Mouse (Mus musculus): Measurements from ENCODE around the gene Pkp3.

Pkp3 gene

DNA sequence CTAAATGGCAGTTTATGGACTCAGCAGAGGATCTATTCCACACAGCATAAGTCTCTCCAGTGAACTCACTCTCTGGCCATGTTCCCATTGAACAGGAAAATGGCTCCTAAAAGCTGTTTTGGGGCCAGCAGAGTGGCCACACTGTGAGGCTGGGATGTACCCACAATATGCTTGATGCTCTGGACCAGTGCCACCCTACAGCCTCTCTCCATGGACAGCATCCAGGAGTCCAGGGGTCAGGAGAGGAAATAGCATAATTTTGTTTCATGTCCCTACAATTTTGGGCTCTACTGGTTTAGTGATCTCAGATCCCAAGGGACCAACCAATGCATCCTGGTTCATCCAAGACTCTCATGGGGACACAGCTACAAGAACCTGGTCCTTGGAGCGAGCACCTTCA is 20.5 kb upstream of the Pkp3 start:
- DNase-seq (ENCODE audit: low spot score), result no peak

GRCm38 (mm10) chr7:141058601-141059341 is 19.2 kb upstream of the Pkp3 start:
- DNase-seq (ENCODE audit: low spot score), result no peak

DNA sequence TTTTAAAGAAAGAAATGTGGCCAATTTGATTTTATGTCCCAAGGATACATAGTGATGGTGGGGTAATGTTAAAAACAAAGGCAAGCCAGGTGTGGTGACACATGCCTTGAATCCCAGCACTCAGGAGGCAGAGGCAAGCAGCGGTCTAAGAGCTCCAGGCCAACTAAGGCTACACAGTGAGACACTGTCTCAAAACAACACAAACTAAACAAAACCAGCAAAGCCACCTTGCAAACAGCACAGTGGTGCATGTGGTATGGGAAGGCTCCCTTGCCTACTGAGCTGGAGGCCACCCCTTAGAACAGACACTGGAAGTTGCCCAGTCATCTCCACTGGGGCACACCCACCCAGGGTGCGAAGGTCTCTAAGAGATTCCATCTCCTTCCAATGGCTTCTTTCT is 18.1 kb upstream of the Pkp3 start:
- DNase-seq (ENCODE audit: low spot score), result no peak

DNA sequence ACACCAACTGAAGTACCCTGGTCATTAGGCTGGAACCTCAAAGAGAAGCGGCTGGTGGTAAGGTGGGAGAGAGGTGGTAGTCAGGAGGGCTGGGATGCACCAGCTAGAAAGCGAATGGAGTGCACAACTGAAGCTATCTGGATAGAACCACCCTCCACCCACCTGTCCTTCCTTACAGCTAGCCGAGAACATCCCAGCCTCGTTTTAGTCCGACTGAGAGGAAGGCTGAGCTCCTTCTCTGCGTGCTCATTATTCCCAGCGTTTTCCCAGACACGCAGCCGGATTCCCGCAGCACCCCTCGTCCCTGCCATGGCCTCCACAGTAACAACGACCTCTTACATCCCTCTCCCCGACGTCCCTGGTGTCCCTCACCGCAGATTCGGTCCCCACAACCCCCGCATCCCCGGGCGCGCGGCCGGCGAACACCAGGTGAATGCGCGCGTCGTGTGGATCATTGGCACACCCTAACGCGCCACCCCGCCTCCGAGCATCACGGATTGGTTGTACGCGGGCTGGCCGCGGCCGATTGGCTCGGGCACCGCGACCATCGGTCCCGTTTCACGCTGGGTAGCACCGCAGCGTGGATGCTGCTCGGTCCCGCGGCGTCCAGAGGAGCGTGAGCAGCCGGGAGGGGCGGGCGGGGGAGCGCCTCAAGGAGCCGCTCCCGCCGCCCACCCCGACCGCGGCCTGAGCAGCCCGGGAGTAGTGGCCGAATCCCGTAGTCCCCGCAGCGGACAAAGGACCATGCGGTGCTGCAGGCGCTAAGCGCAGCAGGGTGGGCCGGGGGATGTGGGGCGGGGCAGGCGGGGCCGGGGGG is 17.4 kb upstream of the Pkp3 start, which contains the start of gene B4galnt4:
Gene B4galnt4 (plus strand): TSS at position 679 of the 817 bp plus-strand sequence.
- DNase-seq (ENCODE audit: low spot score), result peak; percentile 73

DNA sequence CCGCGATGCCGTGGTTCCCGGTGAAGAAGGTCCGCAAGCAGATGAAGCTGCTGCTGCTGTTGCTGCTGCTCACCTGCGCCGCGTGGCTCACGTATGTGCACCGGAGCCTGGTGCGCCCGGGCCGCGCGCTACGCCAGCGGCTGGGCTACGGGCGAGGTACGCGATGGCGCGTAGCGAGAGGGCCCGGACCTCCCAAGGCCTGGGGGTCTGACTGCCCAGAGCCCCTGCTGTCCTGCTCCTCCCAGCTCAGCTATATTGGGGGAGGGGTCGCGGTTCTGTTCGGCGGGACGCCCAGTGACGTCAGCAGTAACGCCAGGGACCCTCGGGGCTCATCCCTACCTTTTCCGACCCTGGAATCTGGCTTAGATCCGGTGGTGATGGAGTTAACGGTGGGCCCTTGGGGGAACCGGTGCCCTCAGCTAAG is 16.7 kb upstream of the Pkp3 start:
- DNase-seq (ENCODE audit: low spot score), result no peak

DNA sequence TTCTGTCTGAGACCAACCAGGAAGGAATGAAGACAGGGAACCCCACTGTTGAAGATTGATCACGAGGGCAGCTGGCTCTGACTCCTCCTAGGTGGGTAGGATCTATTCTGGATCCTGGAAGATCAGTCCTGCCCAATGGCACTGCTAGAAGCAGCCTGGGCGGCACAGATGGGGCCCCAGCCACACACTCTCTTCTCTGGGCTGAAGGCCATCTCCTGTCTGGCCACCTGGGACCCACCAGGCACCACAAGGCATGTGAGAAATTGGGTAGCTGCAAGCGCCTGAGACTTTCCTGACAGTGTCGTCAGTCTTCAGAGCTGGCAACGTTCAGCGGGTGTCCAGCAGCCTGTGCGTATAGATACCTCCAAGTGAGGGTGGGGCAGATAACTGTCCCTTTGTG is 15.5 kb upstream of the Pkp3 start:
- DNase-seq (ENCODE audit: low spot score), result no peak

- no peak for DNase-seq (ENCODE audit: low spot score)
Measured at GRCm38 (mm10) chr7:141063353-141063752, 14.7 kb upstream of the Pkp3 start.

GRCm38 (mm10) chr7:141064175-141064574 is 13.8 kb upstream of the Pkp3 start:
- no peak for DNase-seq (ENCODE audit: low spot score)

DNA sequence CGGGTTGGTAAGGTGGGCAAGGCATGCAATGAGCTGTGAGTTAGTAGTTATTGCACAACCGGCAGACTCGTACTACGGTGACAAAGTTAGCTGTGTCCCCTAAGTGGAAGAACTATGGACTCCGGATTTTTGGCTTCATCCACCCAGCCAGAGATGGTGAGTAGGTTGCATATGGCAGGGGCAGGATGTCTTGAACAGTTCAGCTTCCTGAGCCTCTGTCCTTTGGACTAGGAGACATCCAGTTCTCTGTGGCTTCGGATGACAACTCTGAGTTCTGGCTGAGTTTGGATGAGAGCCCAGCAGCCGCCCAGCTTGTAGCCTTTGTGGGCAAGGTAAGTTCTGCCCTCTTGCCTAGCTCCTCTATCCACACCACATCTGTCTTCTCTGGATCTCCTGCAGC is 13.4 kb upstream of the Pkp3 start:
- DNase-seq (ENCODE audit: low spot score), result no peak

DNA sequence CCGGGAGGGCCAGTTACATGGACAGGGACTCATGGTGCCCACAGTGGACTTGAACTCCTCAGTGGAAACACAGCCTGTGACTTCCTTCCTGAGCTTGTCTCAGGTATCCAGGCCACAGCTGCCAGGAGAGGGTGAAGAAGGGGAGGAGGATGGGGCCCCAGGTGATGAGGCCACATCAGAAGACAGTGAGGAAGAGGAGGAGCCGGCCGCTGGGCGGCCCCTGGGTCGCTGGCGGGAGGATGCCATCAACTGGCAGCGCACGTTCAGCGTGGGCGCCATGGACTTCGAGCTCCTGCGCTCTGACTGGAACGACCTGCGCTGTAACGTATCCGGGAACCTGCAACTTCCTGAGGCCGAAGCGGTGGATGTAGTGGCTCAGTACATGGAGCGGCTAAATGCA is 9.7 kb upstream of the Pkp3 start:
- no peak for DNase-seq (ENCODE audit: low spot score)

DNA sequence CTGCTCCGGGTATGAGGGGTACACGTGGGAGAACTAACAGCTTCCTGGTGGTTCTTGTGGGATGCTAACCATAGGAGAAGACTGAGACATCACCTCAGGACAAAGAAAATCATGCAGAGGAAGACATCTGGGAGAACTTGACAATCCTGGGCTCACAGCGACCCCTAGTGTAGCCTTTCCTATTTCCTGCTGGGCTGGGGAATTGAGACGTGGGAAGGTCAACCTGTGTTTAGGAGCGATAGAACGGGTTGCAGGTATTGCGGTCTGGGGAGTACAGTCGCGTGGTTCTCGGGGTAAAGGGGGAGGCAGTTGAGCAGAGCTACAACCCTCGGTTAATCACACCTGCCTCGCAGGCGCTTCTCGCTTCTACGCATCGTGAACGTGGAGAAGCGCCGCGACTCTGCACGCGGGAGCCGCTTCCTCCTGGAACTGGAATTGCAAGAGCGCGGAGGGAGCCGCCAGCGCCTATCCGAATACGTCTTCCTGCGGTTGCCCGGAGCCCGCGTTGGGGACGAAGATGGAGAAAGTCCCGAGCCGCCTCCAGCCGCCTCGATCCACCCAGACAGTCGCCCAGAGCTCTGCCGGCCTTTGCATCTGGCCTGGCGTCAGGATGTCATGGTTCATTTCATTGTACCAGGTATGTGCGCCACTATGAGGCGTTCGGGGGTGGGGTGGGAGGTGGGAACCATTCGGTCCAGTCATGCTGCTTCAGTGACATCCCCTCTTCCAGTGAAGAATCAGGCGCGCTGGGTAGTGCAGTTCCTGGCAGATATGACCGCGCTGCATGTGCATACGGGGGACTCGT is 7.8 kb upstream of the Pkp3 start:
- peak; percentile 86 for DNase-seq (ENCODE audit: low spot score)

- DNase-seq (ENCODE audit: low spot score), result no peak
Measured at GRCm38 (mm10) chr7:141072017-141072745, 5.8 kb upstream of the Pkp3 start.

GRCm38 (mm10) chr7:141073782-141074181 is 4.2 kb upstream of the Pkp3 start:
- no peak for DNase-seq (ENCODE audit: low spot score)

DNA sequence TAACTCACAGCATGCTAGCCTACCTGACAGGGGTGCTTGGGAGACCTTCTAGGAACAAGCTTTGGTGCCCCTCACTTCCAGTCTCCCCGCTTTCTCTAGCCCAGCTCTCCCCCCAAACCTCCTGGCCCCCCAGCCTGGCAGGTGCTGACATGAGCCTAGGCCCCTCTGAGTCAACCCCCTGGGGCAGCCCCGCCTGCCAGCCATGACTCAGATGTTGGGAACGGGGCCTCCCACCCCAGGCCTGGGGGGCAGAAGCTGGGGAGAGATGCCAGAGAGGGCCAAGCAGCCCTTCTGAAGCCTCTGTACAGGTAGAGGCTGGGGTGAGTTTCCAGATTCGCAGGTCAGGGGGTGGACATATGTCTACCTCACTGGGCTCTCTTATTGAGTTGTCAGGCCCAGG is 858 bp downstream of the Pkp3 start:
- no peak for DNase-seq (ENCODE audit: low spot score)

DNA sequence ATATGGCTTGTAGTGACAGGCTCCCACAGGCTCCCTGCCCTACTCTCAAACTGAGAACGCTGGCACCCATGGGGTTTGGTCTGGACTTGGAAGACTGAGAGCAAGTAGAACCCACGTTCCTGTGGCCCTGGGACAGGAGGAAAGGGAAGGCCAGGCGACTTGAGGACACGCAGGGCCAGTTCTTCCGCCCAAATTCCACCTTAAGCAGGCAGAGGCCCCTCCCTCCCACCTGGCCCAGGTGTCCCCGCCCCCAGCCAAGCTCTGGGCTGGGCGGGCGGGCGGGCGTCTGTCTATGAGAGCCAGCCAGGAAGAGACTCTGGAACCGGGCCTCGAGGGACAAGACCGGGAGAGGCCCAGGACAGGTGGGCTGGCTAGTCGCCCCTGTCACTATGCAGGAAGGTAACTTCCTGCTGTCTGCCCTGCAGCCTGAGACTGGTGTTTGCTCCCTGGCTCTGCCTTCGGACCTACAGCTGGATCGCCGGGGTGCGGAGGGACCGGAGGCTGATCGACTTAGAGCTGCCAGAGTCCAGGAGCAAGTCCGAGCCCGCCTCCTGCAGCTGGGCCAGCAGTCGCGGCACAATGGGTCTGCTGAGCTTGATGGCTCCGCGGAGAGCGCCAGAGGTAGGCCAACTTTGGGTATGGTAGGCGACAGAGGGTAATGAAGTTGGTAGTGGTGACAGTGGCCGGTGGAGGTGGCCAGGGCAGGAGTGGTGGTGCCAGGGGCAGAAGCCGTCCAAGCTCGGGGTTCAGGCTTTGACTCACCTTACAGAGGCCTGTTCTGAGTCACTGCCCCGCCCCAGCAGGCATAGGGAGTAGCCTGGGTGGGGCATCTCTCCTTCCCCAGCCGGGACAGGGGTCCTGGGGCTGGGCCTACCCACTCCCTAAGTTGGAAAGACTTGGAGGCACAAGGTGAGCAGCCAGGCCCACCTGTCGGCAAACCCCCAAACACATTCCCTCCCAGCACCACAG is 1.7 kb downstream of the Pkp3 start:
- no peak for DNase-seq (ENCODE audit: low spot score)

DNA sequence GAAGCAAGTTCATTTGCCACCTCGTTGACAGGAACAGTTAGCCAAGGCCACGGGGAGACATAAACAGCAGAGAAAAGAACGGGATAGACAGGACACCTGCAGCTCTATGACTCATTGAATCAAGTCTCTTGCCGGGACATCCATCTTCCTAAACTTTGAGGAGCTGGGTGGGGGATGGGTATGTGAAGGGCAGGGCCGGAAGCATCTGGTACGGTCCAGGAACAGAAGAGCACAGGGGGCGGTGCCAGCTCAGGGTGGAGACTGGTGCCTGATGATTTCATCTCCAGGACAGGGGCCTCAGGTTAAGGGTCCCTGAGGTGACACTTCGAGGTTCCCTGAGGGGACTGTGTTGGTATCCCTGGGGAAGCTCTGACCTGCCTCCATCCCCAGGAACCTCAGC is 9.9 kb downstream of the Pkp3 start:
- no peak for DNase-seq (ENCODE audit: low spot score)

- DNase-seq (ENCODE audit: low spot score), result no peak
Measured at GRCm38 (mm10) chr7:141088473-141088872, 10.5 kb downstream of the Pkp3 start.

- no peak for DNase-seq (ENCODE audit: low spot score)
Measured at GRCm38 (mm10) chr7:141090228-141090627, 12.2 kb downstream of the Pkp3 start.

DNA sequence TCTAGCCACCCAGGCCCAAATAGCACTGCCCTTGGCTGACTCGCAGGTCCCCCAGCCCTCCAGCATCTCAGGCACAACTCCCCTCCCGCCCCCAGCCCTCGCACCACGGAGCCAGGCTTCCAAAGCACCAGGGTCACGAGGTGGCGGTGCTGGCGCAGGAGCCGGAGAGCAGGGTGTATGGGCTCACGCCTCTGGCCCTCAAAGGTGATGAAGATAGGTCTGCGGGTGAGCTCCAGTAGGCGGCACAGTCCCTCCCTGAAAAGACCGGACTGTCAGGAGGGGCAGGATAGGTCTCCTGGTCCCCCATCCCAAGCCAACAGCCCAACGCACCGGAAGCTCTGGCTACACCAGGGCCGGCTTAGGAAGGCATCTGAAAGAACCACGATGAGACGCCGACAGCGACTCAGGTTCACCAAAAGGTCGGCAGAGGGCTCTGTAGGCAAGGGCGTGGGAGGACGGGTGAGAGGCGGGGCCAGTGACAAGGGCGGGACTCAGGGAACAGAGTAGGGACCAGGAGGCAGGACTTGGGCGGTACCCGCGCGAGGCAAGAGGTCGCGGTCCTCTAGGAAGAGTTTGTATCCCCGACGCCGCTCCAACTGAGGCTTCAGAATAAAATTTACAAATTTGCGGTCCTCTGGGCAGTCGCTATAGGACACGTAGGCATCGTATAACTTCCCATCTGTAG is 14.2 kb downstream of the Pkp3 start:
- DNase-seq (ENCODE audit: low spot score), result peak; percentile 82

- DNase-seq (ENCODE audit: low spot score), result no peak
Measured at GRCm38 (mm10) chr7:141093950-141094349, 15.9 kb downstream of the Pkp3 start.

Measured in testis, postnatal 10 days (tissue).